In the genomic region with DNA sequence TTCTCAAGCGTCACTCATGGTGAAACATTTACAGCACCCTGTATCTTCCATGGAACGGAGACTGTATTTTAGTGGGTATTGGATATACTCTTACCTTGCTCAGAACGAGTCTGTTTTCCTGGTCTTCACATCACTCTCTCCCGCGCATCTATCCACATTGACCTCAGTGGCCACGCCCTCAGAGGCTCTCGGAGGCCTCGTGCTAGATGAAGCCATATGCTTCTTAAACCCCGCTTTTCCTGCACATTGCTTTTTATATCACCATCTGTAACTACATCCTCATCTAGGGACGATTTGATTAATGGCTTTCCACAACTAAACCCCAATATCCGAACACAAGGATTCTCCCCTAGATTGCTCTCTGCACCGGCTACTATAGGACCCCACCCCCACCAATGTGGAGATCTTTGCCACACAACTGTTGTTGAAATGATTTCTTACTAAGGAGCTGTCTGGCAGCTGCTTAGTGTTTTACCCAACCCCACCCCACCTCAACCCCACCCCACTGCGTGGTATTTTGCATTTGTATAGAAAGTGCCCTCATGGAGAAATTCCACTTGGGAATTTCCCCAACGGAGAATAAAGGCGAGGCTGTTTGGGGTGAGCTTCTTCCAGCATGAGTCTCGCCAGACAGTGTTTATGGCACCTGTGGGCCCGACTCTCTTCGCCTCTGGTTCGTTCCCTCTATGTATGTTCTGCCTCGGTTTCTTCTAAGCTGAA, we compare ENCODE assay signal across 25 mouse cellular contexts. TPM values are rescaled to one million over a fixed set of nuclear protein-coding genes. Genes with fewer than 3 reads are reported as not detected.
DNase-seq lines count a peak whose midpoint lies in the region; ATAC-seq lines count a peak whose summit lies in the region.
"Had no signal": no experiment of that assay in that cellular context is flagged by ENCODE, and none has a peak within 500 bp of the region (broad histone marks: within the 10 kb centered on the region; RNA-seq: fewer than 3 reads in every experiment).

No protein-coding gene starts in this region.

- no peak overlapping the region for H3K27ac ChIP-seq in neural tube, embryonic 11.5 days (ENCODE audit: low read depth, low read length)
- H3K27ac ChIP-seq in neural tube, embryonic 15.5 days (replicated peaks) = no peak overlapping the region
- no peak overlapping the region for H3K27ac ChIP-seq in midbrain, embryonic 13.5 days
- H3K27ac ChIP-seq: embryonic facial prominence, embryonic 10.5 days; embryonic facial prominence, embryonic 13.5 days; forebrain, embryonic 12.5 days; forebrain, embryonic 15.5 days; gastrocnemius, adult 2 months; heart, embryonic 13.5 days; hindbrain, embryonic 15.5 days; intestine, embryonic 15.5 days had no signal

- no peak for DNase-seq in frontal cortex, postnatal 25 days (ENCODE audit: low spot score in 2 of 2)
- no peak for DNase-seq in neural tube, embryonic 11.5 days (ENCODE audit: low spot score)
- DNase-seq in R1 (ENCODE audit: low read depth, low spot score) = peak; percentile 98
- no peak for DNase-seq in thymus, postnatal 0 days (ENCODE audit: low spot score)
- DNase-seq: adrenal gland, adult 8-10 months; adrenal gland, postnatal 25 days; B cell, adult 2 months; embryo, embryonic 11 days; gastrocnemius, adult 2 months; kidney, adult 11 months had no signal

- no peaks in the 10 kb centered on the region for H3K4me1 ChIP-seq in neural tube, embryonic 11.5 days (ENCODE audit: control insufficient read depth, insufficient read depth, low read length)
- H3K4me1 ChIP-seq in neural tube, embryonic 15.5 days = no peaks in the 10 kb centered on the region
- H3K4me1 ChIP-seq in midbrain, embryonic 13.5 days (replicated peaks) = no peaks in the 10 kb centered on the region
- H3K4me1 ChIP-seq: embryonic facial prominence, embryonic 13.5 days; heart, embryonic 13.5 days; hindbrain, embryonic 15.5 days; intestine, embryonic 15.5 days had no signal

- 75% methylated on average over 20 of the region's 20 CpGs for WGBS in neural tube, embryonic 11.5 days
- 63% methylated on average over 20 of the region's 20 CpGs for WGBS in neural tube, embryonic 15.5 days
- 81% methylated on average over 20 of the region's 20 CpGs for WGBS in midbrain, embryonic 13.5 days

- H3K4me2 ChIP-seq in neural tube, embryonic 11.5 days (ENCODE audit: low read depth) = no peak overlapping the region
- no peak overlapping the region for H3K4me2 ChIP-seq in neural tube, embryonic 15.5 days
- H3K4me2 ChIP-seq in midbrain, embryonic 13.5 days (replicated peaks) = no peak overlapping the region
- H3K4me2 ChIP-seq: embryonic facial prominence, embryonic 13.5 days; forebrain, embryonic 12.5 days; forebrain, embryonic 15.5 days; heart, embryonic 13.5 days; hindbrain, embryonic 15.5 days; intestine, embryonic 15.5 days had no signal

- no peaks in the 10 kb centered on the region for H3K9me3 ChIP-seq in neural tube, embryonic 11.5 days (ENCODE audit: control insufficient read depth, low read length)
- no peaks in the 10 kb centered on the region for H3K9me3 ChIP-seq in neural tube, embryonic 15.5 days (replicated peaks)
- H3K9me3 ChIP-seq in midbrain, embryonic 13.5 days = no peaks in the 10 kb centered on the region
- H3K9me3 ChIP-seq: embryonic facial prominence, embryonic 10.5 days; embryonic facial prominence, embryonic 13.5 days; forebrain, embryonic 12.5 days; forebrain, embryonic 15.5 days; heart, embryonic 13.5 days; hindbrain, embryonic 15.5 days; intestine, embryonic 15.5 days had no signal

- no peaks in the 10 kb centered on the region for H3K27me3 ChIP-seq in neural tube, embryonic 11.5 days (ENCODE audit: control insufficient read depth, insufficient read depth, low read length)
- no peaks in the 10 kb centered on the region for H3K27me3 ChIP-seq in neural tube, embryonic 15.5 days (replicated peaks)
- no peaks in the 10 kb centered on the region for H3K27me3 ChIP-seq in midbrain, embryonic 13.5 days
- H3K27me3 ChIP-seq: CH12.LX; embryonic facial prominence, embryonic 13.5 days; forebrain, embryonic 12.5 days; forebrain, embryonic 15.5 days; heart, embryonic 13.5 days; hindbrain, embryonic 15.5 days; intestine, embryonic 15.5 days; Patski had no signal

- no peaks in the 10 kb centered on the region for H3K36me3 ChIP-seq in neural tube, embryonic 11.5 days (ENCODE audit: control insufficient read depth, insufficient read depth, low read length)
- H3K36me3 ChIP-seq in neural tube, embryonic 15.5 days = no peaks in the 10 kb centered on the region
- H3K36me3 ChIP-seq in midbrain, embryonic 13.5 days = no peaks in the 10 kb centered on the region
- H3K36me3 ChIP-seq: embryonic facial prominence, embryonic 10.5 days; embryonic facial prominence, embryonic 13.5 days; forebrain, embryonic 12.5 days; forebrain, embryonic 15.5 days; G1E; heart, embryonic 13.5 days; hindbrain, embryonic 15.5 days; intestine, embryonic 15.5 days had no signal

- ATAC-seq in frontal cortex, adult (ENCODE audit: low TSS enrichment) = 0 out of 2 replicates have a peak, but pooled peaks have one; percentile 38
- ATAC-seq in neural tube, embryonic 11.5 days (ENCODE audit: insufficient read depth, low FRiP score, low TSS enrichment) = peak; percentile 35; the same call in 1 of the 2 replicates
- no peak for ATAC-seq in neural tube, embryonic 15.5 days (ENCODE audit: low FRiP score)
- ATAC-seq in midbrain, embryonic 13.5 days = no peak
- ATAC-seq: activated CD4-positive, CD25-positive, alpha-beta regulatory T cell, adult 4 months; forebrain, embryonic 15.5 days; intestine, embryonic 15.5 days; Patski had no signal

- H3K4me3 ChIP-seq in neural tube, embryonic 11.5 days (ENCODE audit: low read depth, low read length) = no peak overlapping the region
- H3K4me3 ChIP-seq in neural tube, embryonic 15.5 days (replicated peaks) = no peak overlapping the region
- H3K4me3 ChIP-seq in midbrain, embryonic 13.5 days (replicated peaks) = no peak overlapping the region
- H3K4me3 ChIP-seq: embryonic facial prominence, embryonic 10.5 days; embryonic facial prominence, embryonic 13.5 days; erythroblast, embryonic 14.5 days; forebrain, embryonic 12.5 days; forebrain, embryonic 15.5 days; gastrocnemius, adult 2 months; heart, embryonic 13.5 days; hindbrain, embryonic 15.5 days; intestine, embryonic 15.5 days had no signal

- no peak overlapping the region for H3K9ac ChIP-seq in neural tube, embryonic 11.5 days (ENCODE audit: low read length)
- H3K9ac ChIP-seq in neural tube, embryonic 15.5 days (replicated peaks) = no peak overlapping the region
- H3K9ac ChIP-seq in midbrain, embryonic 13.5 days (replicated peaks) = no peak overlapping the region
- H3K9ac ChIP-seq: embryonic facial prominence, embryonic 13.5 days; forebrain, embryonic 12.5 days; forebrain, embryonic 15.5 days; heart, embryonic 13.5 days; hindbrain, embryonic 15.5 days; intestine, embryonic 15.5 days had no signal

RNA-seq across cellular contexts. Expression of a gene that starts 59.2 kb away (rescaled TPM):
- polyA plus RNA-seq in neural tube, embryonic 11.5 days (2014; fragmentation: Nextera tagmentation; extraction: Ambion mirVana) = 58.4 and 62.4 TPM in 2 replicates
- polyA plus RNA-seq in neural tube, embryonic 15.5 days (2015; fragmentation: Nextera tagmentation; extraction: Ambion mirVana) = 31.2 and 34.8 TPM in 2 replicates
- 47.3 and 48.9 TPM in 2 replicates for polyA plus RNA-seq in midbrain, embryonic 13.5 days (2015; fragmentation: Nextera tagmentation; extraction: Ambion mirVana)
- 41.4 and 45.0 TPM in 2 replicates for polyA plus RNA-seq in thymus, postnatal 0 days (2015; fragmentation: Nextera tagmentation; extraction: Ambion mirVana)

Comparison
In these comparisons a context has a peak if more than half of its experiments do, and no peak if none do; other contexts are left out.
1. ATAC-seq: peak in frontal cortex, adult (single experiment) and neural tube, embryonic 11.5 days (single experiment); none in neural tube, embryonic 15.5 days (single experiment) and midbrain, embryonic 13.5 days (single experiment).